Mouse (Mus musculus): ENCODE data around the gene Gpr12.

DNA sequence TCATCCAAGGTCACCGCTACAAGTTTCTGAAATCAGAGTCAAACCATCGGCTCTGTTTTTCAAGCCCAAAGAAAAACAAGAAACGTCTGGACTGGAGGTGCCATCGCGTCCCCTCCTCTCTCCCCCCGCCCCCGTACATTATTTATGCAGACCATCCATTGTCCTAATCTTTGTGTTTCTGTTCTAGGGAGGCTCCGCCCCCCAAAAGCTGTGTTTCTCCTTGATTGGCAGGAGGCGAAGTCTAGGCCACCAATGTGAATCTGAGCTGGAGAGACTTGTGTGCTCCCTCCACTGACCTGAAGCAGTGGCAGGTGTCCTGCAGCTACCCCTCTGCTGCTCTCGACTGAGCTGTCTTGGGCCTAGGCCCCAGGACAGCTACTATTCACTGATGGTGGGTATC lies 24.6 kb upstream of the Gpr12 start:
- TF ChIP-seq CTCF (IDR thresholded peaks at IDR 0.05; ENCODE audit: borderline replicate concordance, control insufficient read depth, extremely low read depth, insufficient read depth, low read length, poor library complexity) = no peak
- TF ChIP-seq POLR2A (IDR thresholded peaks at IDR 0.05; ENCODE audit: control insufficient read depth, extremely low read depth, insufficient read depth, low read length, poor library complexity) = no peak
